Mouse (Mus musculus) left cerebral cortex, postnatal 36 days (tissue): ENCODE data around the gene Stoml1. TPM values are rescaled to one million over a fixed set of nuclear protein-coding genes. Genes with fewer than 3 reads are reported as not detected.

Source experiments
- DNase-seq, 2 experiments: peaks; one replicate each; pipeline ENCODE4 v3.0.0; 2021 to 2022; ENCODE audit warnings: low spot score in 2 of 2, mixed read lengths in 1 of 2
- intact Hi-C: fragments of 180-260 bp; cut with DNase I; formaldehyde crosslinking; loops from one replicate; pipeline ENCODE4 v1.15.1; 2025
- microRNA-seq: library from miRNA; unstranded; fragments of <30 nt; microRNA quantifications from one replicate; pipeline ENCODE4 v1.2.0, GENCODE M21; 2022
- total RNA-seq, 2 experiments: library from RNA; stranded (reverse); gene quantifications; 2 replicates each; pipeline ENCODE4 v1.2.3; 2021

Gene Stoml1
- total RNA-seq, 2 experiments from 2014 or later: 64.6 to 72.4 TPM

DNA sequence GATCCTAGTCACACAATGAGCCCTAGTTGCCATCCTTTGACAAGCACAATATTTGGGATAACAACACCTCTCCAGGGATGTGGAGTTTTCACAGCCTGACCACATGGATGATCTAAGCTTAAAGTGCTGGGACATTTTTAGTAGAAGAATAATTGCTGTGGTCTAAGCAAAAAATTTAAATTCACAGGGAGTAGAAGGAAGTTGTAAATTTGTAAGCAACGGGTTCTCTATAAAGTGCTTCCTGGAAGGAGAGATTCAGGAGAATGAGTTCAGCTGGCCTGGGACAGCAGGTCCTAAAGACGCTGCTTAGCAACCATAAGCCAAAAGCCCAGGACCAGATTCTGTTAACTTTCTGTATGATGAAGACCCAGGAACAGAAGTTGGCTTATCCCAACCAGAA lies 36.9 kb downstream of the Stoml1 start:
- intact Hi-C loops: no loop called here
- no peak for DNase-seq

DNA sequence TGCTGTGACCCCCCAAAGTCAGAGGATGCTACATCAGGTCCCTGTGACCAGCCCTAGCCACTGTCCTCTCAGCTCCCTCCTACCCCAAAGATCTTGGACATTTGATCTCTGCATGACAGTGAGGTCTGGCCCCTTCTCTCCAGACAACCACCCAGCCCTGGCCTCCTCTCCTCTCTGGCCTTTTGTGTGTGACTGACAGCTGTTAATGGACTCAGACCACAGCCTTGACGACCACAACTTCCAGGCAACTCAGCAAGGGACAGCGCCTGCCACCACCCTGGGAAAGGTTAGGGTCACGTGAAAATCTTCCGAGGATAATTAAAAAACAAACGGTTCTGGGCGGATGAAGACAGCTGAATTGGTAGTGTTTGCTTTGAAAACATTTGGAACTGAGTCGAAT lies 41.6 kb downstream of the Stoml1 start:
- DNase-seq: no peak

DNA sequence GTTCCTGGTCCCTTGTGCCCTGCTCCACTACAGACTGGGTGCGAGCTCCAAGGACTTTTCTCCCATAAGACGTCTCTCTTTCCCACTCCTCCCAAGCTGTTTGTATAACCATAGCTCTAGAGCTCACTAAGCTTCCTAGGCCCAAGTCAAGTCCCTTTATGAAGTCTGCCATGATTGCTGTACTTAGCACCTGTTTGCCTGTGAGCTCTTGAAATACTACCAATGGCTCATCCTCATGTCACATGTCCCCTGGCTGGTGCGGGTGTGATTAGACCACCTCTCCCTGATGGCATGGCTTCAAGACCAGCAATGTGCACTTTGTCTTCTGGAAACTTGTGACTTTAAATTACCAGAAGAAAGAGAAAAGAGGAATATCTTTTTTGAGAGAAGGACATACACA lies 42.4 kb downstream of the Stoml1 start:
- DNase-seq: no peak
- intact Hi-C loops: no loop called here

More for the DNA sequence above, 41.6 kb downstream of the Stoml1 start:
- intact Hi-C loops: no loop called here

DNA sequence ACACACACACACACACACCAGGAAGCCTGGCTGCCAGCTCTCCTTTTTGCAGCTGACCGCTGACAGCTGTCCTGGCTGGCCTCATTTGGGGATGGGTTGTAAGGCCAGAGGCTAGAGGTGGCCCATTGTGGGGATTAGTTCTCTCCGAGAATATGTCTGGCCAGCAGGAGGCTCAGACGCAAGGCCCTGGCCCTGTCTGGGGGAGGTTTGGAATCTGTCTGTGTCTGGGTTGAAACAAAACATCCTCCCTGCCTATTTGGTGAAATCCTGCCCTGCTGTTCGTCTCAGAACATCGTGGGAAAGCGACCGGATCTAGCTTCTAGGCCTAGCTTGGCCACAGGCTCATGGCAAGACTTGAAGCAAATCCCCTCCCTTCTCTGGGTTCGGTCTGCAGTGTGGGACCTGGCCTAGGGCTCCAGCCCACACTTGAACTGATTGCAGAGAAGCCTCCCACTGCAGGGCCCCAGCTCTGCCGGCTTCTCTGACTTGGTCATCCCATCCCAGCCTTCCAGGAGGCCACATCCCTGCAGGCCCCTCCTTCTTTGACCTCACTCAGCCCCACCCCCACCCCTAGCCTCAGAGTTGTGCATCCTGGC lies 42.9 kb downstream of the Stoml1 start:
- no peak for DNase-seq
- intact Hi-C loops: no loop called here

DNA sequence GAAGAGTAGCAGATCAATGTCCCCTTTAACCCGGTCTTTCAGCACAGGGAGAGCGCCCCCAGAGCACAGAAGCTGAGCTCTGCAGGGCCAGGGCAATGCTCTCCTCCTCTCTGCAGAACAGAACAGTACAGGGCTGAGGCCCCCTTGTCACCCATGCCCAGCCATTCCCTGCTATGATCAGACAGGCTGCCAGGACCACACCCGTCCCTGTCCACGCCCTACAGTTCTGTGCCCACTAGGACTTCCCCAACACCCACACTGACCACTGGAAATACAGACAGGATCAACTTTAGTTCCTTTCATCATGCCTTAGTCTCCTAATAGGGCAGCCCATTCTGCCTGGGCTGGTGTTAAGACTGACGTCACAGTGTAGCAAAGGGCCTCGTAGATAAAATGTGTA lies 44.1 kb downstream of the Stoml1 start:
- intact Hi-C loops: no loop called here
- DNase-seq: no peak

DNA sequence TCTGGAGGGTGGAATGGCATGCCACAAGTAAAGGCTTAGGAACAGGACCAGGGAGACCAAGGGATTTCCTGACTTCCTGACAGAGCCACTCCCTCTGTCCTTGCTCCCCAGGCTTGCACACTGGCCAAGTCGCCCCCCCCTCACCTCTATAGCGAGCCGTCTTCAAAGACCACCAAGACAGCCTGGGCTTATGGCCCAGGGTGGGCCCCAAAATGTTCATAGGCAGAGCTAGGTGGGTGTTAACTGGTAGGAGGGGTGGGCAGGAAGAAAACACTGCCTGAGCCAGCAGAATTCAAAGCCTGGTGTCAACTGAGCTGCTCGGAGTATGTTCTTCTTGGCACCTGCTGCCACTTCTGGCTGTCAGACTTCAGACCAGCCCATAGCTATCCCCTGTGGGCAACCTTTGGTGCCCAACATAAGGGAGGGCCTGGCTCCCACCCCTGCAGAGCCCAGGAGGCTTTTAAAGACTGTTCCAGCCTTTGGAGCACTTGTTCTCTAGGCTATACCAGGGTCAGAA lies 45.1 kb downstream of the Stoml1 start:
- intact Hi-C loops: no loop called here
- DNase-seq: no peak

DNA sequence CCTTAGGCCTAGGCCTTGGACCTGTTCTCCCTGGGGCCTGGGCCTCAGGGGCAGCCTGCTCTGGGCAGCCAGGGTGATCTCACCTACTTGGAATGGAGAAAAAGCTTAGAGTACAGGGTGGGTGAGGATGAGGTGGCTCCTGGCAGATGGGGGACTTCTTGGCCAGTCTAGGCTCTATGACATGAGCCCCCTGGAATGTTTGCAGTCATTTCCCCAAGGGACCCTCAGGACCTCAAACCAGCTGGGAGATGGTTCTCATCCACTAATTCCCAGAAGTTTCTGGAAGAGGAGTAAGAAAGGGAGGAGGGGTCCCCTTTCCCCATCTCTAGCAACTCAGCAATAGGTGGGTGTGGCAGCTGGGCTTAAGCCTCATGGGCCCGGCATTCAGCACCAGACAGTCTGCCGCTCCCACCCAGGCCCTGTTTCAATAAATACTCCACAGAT lies 46.4 kb downstream of the Stoml1 start:
- no peak for DNase-seq
- intact Hi-C loops: no loop called here

DNA sequence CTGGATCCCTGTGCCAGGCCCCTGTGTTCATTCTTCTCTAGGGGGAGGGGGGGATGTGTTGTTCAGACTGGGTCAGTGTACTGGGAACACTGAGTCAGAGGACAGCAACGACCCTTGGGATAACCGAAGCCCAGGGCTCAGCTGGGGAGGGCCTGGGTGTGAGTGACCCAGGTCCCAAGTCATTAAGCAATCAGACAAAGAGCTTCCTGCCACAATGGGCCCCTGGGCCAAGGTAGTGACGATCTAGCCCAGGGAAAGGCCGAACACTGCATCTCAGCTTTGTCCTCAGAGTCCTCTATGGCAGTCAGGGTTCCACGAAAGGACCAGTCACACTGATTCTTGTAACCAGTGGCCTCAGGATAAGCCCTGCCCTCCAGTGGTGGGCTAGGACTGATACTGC lies 50.2 kb downstream of the Stoml1 start:
- DNase-seq: no peak
- intact Hi-C loops: no loop called here

DNA sequence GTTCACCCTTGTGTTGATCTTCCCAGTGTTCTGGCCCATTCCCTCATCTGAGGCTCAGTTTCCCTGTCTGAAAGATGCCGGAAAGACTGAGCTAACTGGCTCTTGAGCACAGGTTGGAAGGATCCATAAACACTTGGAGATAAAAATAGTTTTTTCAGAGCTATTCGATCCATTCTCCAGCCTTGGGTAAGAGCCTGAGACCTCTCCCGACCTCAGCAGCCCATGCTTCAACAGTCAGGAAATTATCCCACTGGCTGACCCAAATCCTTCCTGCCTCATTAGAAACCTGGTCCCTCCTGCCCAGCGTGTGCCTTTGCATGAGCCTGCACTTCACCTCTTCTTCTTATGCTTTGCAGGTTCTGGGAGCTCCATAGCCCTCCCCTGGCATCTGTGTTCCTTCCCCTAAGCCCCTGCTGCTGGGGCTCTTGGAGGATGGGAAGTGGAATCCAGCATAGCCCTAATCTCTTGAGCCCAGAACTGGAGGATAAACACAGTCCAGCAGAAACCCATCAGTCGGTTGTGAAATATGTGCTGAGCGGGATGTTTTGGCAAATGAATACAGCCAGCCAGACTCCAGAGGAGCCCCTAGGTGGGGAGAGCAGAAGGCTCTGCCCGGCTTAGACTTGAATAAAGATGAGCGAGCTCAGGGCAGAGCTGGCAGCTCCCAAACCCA lies 50.8 kb downstream of the Stoml1 start:
- no peak for DNase-seq
- intact Hi-C loops: no loop called here

DNA sequence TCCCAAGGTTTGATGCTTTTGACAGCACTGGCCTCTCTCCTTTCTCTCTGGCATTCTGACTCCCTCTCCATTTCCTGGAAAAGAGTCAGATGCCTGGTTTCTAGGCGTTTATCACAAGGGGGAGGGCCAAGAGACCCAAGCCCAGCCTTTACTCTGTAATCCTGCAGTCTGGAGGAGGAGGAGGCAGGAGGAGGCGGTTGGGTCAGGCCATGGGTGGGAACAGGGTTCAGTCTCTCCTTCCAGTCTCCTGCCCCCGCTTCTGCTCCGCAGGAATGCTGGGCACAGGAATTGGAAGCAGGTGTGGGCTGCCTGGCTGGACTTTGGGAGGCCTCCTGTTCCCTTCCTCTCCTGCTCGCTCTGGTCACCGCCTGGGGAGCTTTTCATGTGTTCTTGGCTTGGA lies 52.7 kb downstream of the Stoml1 start:
- intact Hi-C loops: no loop called here
- DNase-seq: no peak

DNA sequence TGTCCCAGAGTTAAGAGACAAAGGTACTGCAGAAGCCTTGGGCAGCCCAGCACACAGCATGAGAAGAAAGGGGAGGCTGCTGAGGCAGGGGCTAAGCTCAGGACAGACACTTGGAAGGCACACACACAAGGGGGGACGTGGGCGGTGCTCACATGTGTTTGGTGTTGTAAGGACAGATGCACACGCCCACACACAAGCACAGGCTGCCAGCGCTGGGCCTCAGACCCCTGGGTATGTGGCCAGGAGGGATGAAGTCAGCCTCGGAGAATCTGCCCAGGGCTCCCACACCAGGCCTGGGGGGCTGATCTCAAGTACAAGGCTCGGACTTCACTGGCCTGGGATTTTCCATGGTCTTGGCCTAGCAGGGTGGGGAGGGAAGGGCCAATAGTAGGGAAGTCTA lies 55.4 kb downstream of the Stoml1 start:
- intact Hi-C loops: no loop called here
- peak; percentile 42 to 50 for DNase-seq

DNA sequence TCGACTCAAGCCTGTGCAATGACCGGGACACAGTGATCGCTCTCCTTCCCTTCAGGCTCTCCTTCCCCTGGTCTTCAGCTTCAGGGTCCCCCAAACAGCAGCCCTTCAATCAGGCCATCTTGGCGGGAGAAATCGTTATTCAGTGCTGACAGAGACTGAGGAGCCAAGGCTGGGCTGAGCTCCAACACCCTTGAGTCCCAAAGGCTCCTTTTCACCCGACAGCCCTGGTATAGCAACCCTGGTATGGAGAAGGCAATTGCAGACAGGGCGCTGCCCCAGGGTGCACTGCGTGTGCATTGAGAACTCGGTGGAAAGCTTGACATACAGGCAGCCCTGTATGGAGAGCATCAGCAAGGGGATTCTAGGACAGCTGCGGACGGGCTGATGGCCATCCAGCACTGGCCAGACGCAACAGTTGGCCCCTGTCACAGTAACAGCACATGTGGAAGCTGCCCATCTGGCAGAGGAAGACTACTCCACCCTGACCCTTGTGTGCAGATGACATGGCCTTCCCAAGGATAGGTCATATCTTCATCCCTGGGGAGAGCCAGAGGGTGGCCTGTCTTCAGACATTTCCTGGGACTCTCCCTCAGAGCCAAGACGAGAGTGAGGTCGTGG lies 57.2 kb downstream of the Stoml1 start:
- intact Hi-C loops: no loop called here

DNA sequence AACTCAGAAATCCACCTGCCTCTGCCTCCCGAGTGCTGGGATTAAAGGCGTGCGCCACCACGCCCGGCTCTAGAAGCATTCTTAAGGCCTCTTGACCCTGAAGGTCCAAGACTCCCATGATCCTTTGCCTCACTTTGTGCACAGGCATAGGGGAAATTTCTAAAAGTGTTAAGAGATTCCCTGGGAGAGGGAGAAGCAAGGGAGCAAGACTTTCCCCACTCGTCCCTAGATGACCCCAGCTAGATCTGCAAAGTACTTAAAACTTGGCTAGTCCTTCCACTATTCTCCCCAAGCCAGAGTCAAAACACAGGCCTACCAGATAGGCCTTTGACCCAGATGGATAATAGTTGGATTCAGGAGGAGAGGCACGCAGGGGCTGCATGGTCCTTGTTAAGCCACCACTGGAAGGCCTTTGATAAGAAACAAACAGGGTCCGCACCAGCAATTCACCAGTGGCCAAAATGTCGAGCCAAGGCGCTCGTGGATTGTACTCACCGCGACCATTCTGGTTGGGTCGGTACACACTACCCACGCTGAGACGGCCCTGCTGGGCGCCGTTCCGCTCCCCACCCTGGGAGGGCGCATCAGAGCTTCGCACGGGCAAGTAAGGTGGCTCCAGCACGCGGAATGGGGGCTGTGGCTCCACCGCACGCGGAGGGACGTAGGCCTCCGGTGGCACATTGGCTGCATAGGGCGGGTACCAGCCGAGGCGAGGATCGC lies 58.4 kb downstream of the Stoml1 start:
- intact Hi-C loops: no loop called here

More for the DNA sequence above, 57.2 kb downstream of the Stoml1 start:
- DNase-seq: no peak

More for the DNA sequence above, 58.4 kb downstream of the Stoml1 start:
- DNase-seq: no peak

Small RNA genes within 50 kb of the gene (microRNA-seq; reads per million reads assigned to microRNA genes)
- gene Mir6385: not detected

Other genes starting within 250 kb of the Stoml1 start
- gene Cyp11a1, start 246.8 kb upstream of the Stoml1 start, total RNA-seq: 1 to 10 TPM; 3.9 to 5.6 TPM
- gene Stra6, start 189.4 kb upstream of the Stoml1 start, total RNA-seq: 1 to 10 TPM; 5.6 to 7.3 TPM
- gene Ccdc33, start 134.3 kb upstream of the Stoml1 start, total RNA-seq: 1 to 10 TPM in 1 of 2 experiments, under 1 TPM in 1; 0.49 to 1.1 TPM
- gene Islr, start 48.9 kb upstream of the Stoml1 start, total RNA-seq: 10 to 100 TPM; 13.8 to 16.8 TPM
- gene Islr2, start 48.8 kb upstream of the Stoml1 start, total RNA-seq: 10 to 100 TPM; 75.1 to 80.7 TPM
- gene Pml, start 3.4 kb upstream of the Stoml1 start, total RNA-seq: 10 to 100 TPM; 13.7 to 17.5 TPM
- gene Loxl1, start 60.0 kb downstream of the Stoml1 start, total RNA-seq: 1 to 10 TPM; 2.1 to 2.7 TPM
- gene Tbc1d21, start 117.3 kb downstream of the Stoml1 start, total RNA-seq: not detected
- gene Insyn1, start 235.4 kb downstream of the Stoml1 start, total RNA-seq: 100 to 1,000 TPM; 218 to 232 TPM